Mouse (Mus musculus) myocyte (in vitro differentiated cells): ENCODE measurements around the gene Gpc6.

Source experiments
- E2F4 ChIP-seq: IDR thresholded peaks from one replicate; pipeline ENCODE4 v1.6.1; 2011; ENCODE audit warnings: mild to moderate bottlenecking, control low read depth, moderate library complexity; ENCODE audit not compliant: insufficient read depth
- MAX ChIP-seq: IDR thresholded peaks from one replicate; pipeline ENCODE4 v1.6.1; 2011; ENCODE audit warnings: low read depth, mild to moderate bottlenecking, control low read depth
- MYOG ChIP-seq, 3 experiments: IDR thresholded peaks; one replicate each; pipeline ENCODE4 v1.6.1; 2011; ENCODE audit warnings: control low read depth in 2 of 3, low read depth in 2 of 3, mild to moderate bottlenecking in 2 of 3; ENCODE audit not compliant: insufficient read length in 2 of 3, control insufficient read depth in 1 of 3, insufficient read depth in 1 of 3
- POLR2A ChIP-seq: IDR thresholded peaks from one replicate; pipeline ENCODE4 v1.6.1; 2011; ENCODE audit warnings: low read depth, mild to moderate bottlenecking, control low read depth, moderate library complexity; ENCODE audit not compliant: insufficient read length
- POLR2AphosphoS2 ChIP-seq: IDR thresholded peaks from one replicate; pipeline ENCODE4 v1.6.1; 2011; ENCODE audit warnings: low read depth, control low read depth; ENCODE audit not compliant: insufficient read length
- SRF ChIP-seq: IDR thresholded peaks from one replicate; pipeline ENCODE4 v1.6.1; 2011; ENCODE audit warnings: low read depth; ENCODE audit not compliant: control insufficient read depth, insufficient read length
- TCF12 ChIP-seq: IDR thresholded peaks from one replicate; pipeline ENCODE4 v1.6.1; 2011; ENCODE audit warnings: mild to moderate bottlenecking, control low read depth; ENCODE audit not compliant: poor library complexity, insufficient read depth, severe bottlenecking
- USF1 ChIP-seq: IDR thresholded peaks from one replicate; pipeline ENCODE4 v1.6.1; 2011; ENCODE audit warnings: low read depth, mild to moderate bottlenecking, control low read depth, moderate library complexity

- TF ChIP-seq MYOG (IDR thresholded peaks at IDR 0.05; ENCODE audit: control insufficient read depth in 1 of 3, insufficient read depth in 1 of 3, insufficient read length in 2 of 3, low read depth in 2 of 3) (no peak), POLR2A (no peak), TCF12 (no peak), SRF (no peak), USF1 (no peak), E2F4 (no peak), MAX (no peak), POLR2AphosphoS2 (no peak)
These were observed 22.3 kb downstream of the Gpc6 start for GRCm38 (mm10) chr14:116947461-116947860.
